Mouse (Mus musculus) testis, postnatal 14 days (tissue): ENCODE results near the gene Cd8a.
A peak's percentile ranks its signal among the peaks of the same experiment; 100 is the strongest.
"Not testable (repeated sequence)": the region's sequence is repeated elsewhere in the genome, so short reads cannot be mapped to it uniquely, and the experiment has no call there.

Source experiments
- DNase-seq: peaks from one replicate; pipeline ENCODE4 v3.0.0; 2021; ENCODE audit warnings: low spot score

The Cd8a gene

DNA sequence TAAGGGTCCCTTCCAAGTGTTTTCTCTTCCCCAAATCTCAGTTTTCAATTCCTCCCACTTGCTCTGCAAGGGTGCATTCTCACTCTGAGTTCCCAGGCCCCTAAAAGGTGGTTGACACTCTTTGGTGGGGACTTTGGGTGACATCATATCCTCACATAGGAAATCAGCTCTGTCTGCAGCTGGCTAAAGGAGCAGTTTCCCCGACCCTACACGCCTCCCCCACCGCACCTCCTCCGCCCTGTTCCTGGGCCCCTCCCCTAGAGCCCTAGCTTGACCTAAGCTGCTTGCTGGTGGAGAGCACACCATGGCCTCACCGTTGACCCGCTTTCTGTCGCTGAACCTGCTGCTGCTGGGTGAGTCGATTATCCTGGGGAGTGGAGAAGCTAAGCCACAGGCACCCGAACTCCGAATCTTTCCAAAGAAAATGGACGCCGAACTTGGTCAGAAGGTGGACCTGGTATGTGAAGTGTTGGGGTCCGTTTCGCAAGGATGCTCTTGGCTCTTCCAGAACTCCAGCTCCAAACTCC, at the start of gene Cd8a:
TSS of gene Cd8a (plus strand) at position 179 of the 527 bp plus-strand sequence.
- DNase-seq: no peak

DNA sequence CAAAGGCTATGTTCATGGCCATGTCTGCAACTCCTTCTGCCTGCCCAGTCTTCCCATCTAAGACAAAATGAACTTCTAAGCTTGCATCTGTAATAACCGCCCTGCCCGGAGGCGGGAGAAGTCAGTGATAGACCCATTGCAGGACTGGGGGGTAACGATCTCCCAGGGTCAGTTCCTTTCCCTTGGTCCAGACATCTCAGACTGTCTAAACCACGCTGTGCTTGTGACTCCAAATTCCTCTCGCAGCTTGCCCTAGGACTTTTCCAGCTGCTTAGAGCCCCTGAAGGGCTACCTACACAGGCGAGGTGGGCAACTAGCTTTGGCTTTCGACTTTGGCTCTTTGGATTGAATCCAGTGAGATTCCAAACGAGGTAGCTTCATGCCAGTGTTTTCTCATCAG, 48.4 kb upstream of the Cd8a start:
- DNase-seq: no peak

GRCm38 (mm10) chr6:71329881-71330280, 43.3 kb upstream of the Cd8a start:
- no peak for DNase-seq

GRCm38 (mm10) chr6:71330486-71330885, 42.7 kb upstream of the Cd8a start:
- no peak for DNase-seq

GRCm38 (mm10) chr6:71331491-71331890, 41.7 kb upstream of the Cd8a start:
- not testable (repeated sequence) for DNase-seq

GRCm38 (mm10) chr6:71332236-71332965, 40.8 kb upstream of the Cd8a start:
- DNase-seq: no peak

GRCm38 (mm10) chr6:71333031-71333430, 40.2 kb upstream of the Cd8a start:
- no peak for DNase-seq

DNA sequence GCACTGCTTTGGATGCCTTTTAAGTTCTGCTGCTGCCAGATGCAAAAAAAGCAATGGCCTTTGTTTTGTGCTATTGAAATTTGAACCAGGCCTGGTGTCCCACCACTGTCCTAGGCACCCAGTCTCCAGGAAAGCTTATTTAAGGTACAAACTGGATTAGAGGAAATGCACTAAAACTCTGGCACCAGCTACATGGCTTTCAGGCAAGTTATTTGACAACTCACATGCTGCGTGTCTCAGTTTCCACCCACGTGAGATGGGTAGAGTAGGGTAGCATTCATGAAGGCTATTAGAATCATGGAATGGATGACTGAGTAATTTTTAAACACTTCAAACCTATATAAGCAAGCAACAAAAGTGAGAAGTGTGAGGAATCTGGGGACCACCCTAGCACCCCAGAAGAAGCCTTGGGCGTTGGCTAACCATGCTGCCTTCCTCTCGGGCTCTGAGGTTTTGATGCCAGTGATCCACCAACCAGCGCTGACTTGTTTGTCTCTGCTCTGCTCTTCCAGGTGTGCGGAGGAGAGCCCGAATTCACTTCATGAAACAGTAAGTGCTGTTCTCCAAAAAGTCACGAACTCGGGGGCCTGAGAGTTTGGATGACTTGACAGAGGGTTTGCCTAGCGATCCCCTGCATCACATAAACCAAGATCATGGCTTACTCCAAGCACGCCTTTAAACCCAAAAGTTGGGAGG, 39.5 kb upstream of the Cd8a start:
- DNase-seq: no peak

DNA sequence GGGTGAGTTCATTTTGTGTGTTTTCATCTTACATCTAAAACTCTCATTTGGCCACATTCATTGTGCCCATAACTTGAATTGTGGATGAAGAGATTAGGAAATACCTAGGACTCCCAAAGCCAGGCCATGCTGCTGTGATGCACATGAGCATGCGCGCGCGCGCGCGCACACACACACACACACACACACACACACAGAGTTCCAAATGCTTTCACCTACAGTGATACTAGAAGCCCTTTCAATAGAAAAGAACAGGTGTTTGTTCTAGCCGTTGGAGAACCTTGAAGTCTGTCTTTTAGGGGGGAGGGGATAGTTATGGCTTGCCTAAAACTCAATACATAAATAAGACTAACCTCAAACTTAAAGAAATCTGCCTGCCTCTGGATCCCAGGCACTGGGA, 35.6 kb upstream of the Cd8a start:
- DNase-seq: no peak

GRCm38 (mm10) chr6:71338941-71339340, 34.3 kb upstream of the Cd8a start:
- no peak for DNase-seq

DNA sequence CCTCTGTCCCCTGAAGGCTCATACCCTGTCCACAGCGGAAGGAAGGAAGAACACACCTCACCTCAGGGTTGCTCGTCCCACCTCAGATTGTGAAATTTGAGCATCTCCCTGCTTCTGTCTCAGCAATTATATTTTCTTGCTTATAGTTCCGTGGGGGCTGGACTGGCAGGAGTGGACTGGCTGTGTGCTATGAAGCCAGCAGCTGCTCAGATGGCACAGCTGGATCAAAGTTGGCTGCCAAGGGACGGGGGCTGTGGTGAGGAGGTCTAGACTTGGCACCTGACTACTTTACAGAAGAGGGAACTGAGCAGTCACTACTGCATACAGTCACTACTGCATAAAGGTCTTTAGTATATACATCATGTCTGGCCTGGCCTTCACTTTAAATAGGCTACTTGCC, 33.9 kb upstream of the Cd8a start:
- DNase-seq: no peak

GRCm38 (mm10) chr6:71341179-71341578, 32.0 kb upstream of the Cd8a start:
- DNase-seq: no peak

DNA sequence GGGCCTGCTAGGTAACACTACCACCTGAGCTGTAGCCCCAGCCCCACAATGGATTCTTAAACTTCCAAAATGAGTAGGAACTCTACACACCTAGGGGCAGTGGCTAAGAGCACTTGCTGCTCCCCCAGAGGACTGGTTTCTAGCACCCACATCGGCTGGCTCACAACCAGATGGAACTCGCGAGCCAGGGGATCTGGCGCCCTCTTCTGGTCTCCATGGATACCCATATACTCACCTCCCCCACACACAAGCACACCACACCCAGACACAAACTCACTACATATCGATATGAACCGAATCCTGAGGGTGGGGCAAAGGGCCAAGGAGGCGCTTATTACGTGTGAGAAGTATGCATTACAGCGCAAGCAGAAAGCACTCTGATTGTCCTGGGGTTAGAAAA, 25.2 kb upstream of the Cd8a start:
- no peak for DNase-seq

DNA sequence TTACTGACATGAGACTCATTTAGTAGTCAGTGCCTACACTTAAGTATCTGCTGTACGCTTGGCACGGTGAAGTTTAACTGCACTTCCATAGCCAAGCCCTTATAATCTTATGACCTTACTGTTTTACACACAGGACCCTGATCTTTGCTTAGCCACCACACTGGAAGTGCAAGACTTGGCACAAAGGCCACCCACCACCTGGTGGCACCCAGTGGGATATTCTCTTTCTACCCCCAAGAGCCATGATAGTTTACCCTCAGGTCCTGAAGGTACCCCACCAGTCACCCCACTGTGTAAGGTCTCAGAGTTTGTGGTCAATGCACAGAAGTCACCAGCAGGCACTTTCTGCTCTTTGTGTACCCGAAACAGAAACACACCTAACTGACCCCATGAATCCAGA, 22.0 kb upstream of the Cd8a start:
- DNase-seq: no peak

DNA sequence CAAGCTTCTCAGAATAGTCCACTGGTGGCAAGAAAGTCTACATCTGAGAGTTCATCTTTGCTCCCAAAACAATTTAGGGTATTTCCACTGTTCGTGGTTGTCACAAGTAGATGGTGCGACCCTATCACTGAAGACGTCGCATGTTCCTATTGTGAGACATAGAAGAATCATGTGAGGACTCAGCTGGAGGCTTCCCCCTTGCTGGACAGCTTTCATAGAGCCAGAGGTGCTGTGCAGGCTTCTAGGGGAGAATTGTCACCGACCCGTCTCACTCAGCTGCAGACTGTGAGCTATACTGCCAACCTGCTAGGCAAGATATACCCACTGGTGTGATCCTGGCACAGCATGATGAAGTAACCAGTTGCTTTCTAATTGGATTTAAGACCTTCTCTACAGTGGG, 21.0 kb upstream of the Cd8a start:
- DNase-seq: no peak

GRCm38 (mm10) chr6:71352866-71353427, 20.3 kb upstream of the Cd8a start:
- DNase-seq: no peak

DNA sequence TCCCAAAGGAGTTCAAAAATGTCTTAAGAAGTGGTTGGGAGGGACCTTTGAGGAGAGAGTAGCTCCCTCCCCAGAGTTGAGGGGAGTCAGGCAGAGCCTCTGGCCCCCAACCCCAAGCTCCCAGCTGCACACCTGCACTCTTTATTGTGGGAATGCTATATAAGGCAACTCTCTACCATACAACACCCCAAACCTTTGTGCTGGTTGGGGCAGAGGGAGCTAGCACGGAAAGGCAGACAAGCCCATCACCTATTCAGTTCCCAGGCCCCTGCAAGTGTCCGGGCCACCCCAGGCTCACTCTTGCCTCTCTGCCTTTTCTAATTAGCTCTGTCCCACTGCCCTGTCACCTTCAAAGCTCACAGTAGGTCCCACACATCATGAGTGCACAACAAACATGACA, 19.5 kb upstream of the Cd8a start:
- DNase-seq: no peak

DNA sequence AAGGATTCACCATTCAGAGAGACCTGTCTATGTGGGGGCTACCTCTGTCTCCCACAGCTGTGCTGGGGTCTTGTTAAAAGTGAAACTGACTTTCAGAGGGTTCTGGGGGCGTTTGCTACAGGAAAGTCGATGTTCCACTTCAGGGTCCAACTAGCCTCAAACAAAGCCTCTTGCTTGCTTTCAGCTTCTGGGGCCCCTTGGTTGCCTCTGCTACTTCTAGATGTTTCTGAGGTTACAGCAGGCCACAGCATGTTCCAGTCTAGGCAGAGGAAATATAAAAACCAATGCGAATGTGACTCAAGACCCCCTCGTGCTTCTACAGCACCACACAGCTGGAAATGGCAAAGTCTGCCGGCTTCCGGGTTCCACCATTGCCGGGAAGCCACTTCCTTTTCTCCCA, 15.7 kb upstream of the Cd8a start:
- no peak for DNase-seq

GRCm38 (mm10) chr6:71360221-71360620, 13.0 kb upstream of the Cd8a start:
- DNase-seq: no peak

GRCm38 (mm10) chr6:71360751-71361150, 12.5 kb upstream of the Cd8a start:
- DNase-seq: no peak

DNA sequence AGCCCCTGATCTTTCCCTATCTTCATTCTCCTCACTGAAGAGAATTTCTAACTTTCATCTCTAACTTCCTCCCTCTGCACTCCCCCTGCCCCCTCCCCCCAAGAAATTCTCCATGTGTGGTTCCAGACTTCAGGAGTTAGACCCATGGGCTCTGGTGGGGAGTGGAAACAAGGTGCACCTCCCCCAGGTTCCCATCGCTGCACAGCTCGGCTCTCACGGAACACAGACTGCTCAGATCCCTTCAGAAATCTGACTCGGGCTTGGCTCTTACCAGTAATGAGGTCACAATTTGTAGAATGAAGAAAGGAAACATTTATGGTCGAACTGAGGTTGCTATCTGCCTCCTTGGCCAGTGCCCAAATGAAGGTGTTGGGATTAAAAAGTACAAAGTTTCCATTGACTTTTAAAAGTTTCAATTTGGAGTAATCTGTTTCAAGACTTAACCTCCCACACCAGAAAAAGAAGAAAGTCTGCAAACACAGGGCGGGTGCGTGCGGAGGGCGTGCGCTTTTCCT, 12.0 kb upstream of the Cd8a start:
- peak; percentile 81 for DNase-seq

DNA sequence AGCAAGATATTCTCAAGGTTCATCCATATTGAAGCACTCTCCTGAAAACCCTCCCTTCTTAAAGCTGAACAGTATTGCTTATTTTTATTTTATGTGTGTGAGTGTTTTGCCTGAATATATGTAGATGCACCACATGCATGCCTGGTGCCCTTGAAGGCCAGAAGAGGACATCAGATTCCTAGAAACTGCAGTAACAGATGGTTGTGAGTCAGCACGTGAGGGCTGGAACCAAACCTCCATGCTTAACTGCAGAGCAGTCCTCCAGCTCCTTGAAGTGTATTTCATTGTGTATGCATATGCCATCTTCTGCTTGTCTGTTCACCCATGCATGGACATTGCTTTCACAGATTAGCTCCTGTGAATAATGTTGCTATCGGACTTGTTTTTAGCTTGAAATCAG, 9.2 kb upstream of the Cd8a start:
- no peak for DNase-seq

GRCm38 (mm10) chr6:71369416-71369815, 3.8 kb upstream of the Cd8a start:
- no peak for DNase-seq
